Mouse (Mus musculus) heart, embryonic 12.5 days (tissue): ENCODE data around the gene Rln1. TPM values are rescaled to one million over a fixed set of nuclear protein-coding genes. Genes with fewer than 3 reads are reported as not detected.
A peak's percentile ranks its signal among the peaks of the same experiment; 100 is the strongest.

Source experiments
- ATAC-seq: fragments of 200-750 bp; cut with Nextera tagmentation; 2 replicates; pipeline ENCODE4 v1.8.0; 2017; ENCODE audit warnings: moderate TSS enrichment, moderate library complexity; ENCODE audit not compliant: insufficient number of reproducible peaks, low FRiP score
- H3K27ac ChIP-seq: fragments of 300-500 bp; sonication (generic); 2 replicates; pipeline ENCODE4 v1.5.1; 2016; ENCODE audit warnings: mild to moderate bottlenecking, moderate library complexity; ENCODE audit not compliant: poor library complexity, severe bottlenecking
- H3K27me3 ChIP-seq: fragments of 300-500 bp; sonication (generic); replicated peaks from 2 replicates; pipeline ENCODE4 v1.6.1; 2016; ENCODE audit warnings: mild to moderate bottlenecking, moderate library complexity
- H3K36me3 ChIP-seq: fragments of 300-500 bp; sonication (generic); 2 replicates; pipeline ENCODE4 v1.6.1; 2016; ENCODE audit warnings: mild to moderate bottlenecking, moderate library complexity
- H3K4me1 ChIP-seq: fragments of 300-500 bp; sonication (generic); replicated peaks from 2 replicates; pipeline ENCODE4 v1.6.1; 2016; ENCODE audit warnings: mild to moderate bottlenecking
- H3K4me2 ChIP-seq: fragments of 300-500 bp; sonication (generic); 2 replicates; pipeline ENCODE4 v1.6.1; 2016; ENCODE audit warnings: mild to moderate bottlenecking, moderate library complexity
- H3K4me3 ChIP-seq: fragments of 300-500 bp; sonication (generic); 2 replicates; pipeline ENCODE4 v1.5.1; 2016; ENCODE audit warnings: mild to moderate bottlenecking
- H3K9ac ChIP-seq: fragments of 300-500 bp; sonication (generic); 2 replicates; pipeline ENCODE4 v1.6.1; 2016; ENCODE audit warnings: mild to moderate bottlenecking, moderate library complexity
- H3K9me3 ChIP-seq: fragments of 300-500 bp; sonication (generic); replicated peaks from 2 replicates; pipeline ENCODE4 v1.6.1; 2016; ENCODE audit warnings: mild to moderate bottlenecking, moderate library complexity
- WGBS: fragments of 180-500 bp; shearing (Covaris S2); methylation state at CpG from one replicate; pipeline ENCODE4 v1.1.7; 2016; 5-methylcytosine and 5-hydroxymethylcytosine counted together
- polyA plus RNA-seq: library from polyadenylated mRNA; unstranded; fragments of >200 nt; fragmentation: Nextera tagmentation; extraction: Ambion mirVana; gene quantifications from 2 replicates; pipeline ENCODE4 v1.2.1, GENCODE M21; 2016

Gene Rln1
- polyA plus RNA-seq: 0.32 and 0.82 TPM in 2 replicates

GRCm38 (mm10) chr19:29334068-29334745 is at the start of gene Rln1:
Rln1 (minus strand) TSS chr19:29334670.
- Histone ChIP-seq H3K9ac (peak within 1 kb of the TSS; percentile 75), H3K27ac (no peak within 1 kb of the TSS), H3K36me3 (no peaks in the 10 kb centered on the region), H3K4me2 (peak within 1 kb of the TSS; percentile 90), H3K4me1 (peaks cover 7% of the 10 kb centered on the region; the same call in 1 of the 2 replicates), H3K9me3 (no peaks in the 10 kb centered on the region), H3K27me3 (no peaks in the 10 kb centered on the region), H3K4me3 (peak within 1 kb of the TSS; percentile 50)
- ATAC-seq: peak; percentile 25; the same call in 1 of the 2 replicates
- 2% methylated on average over 23 of the region's 23 CpGs for WGBS

GRCm38 (mm10) chr19:29383368-29383767 is 48.9 kb upstream of the Rln1 start:
- Histone ChIP-seq H3K36me3 (no peaks in the 10 kb centered on the region), H3K4me1 (no peaks in the 10 kb centered on the region), H3K27me3 (no peaks in the 10 kb centered on the region), H3K9me3 (no peaks in the 10 kb centered on the region), H3K4me3 (no peak overlapping the region), H3K9ac (no peak overlapping the region), H3K4me2 (no peak overlapping the region), H3K27ac (no peak overlapping the region)
- 89% methylated on average over 5 of the region's 5 CpGs for WGBS
- no peak for ATAC-seq

- Histone ChIP-seq H3K27me3 (no peaks in the 10 kb centered on the region), H3K9me3 (no peaks in the 10 kb centered on the region), H3K36me3 (no peaks in the 10 kb centered on the region), H3K4me2 (no peak overlapping the region), H3K4me1 (no peaks in the 10 kb centered on the region), H3K4me3 (no peak overlapping the region), H3K9ac (no peak overlapping the region), H3K27ac (no peak overlapping the region)
- WGBS: 85% methylated on average over 14 of the region's 14 CpGs
- no peak for ATAC-seq
Measured at GRCm38 (mm10) chr19:29379839-29380603, 45.6 kb upstream of the Rln1 start.

GRCm38 (mm10) chr19:29376382-29376781 is 41.9 kb upstream of the Rln1 start:
- H3K4me3 ChIP-seq: no peak overlapping the region
- no peaks in the 10 kb centered on the region for H3K36me3 ChIP-seq
- 73% methylated on average over 3 of the region's 3 CpGs for WGBS
- ATAC-seq: no peak
- no peak overlapping the region for H3K27ac ChIP-seq
- peaks cover 4% of the 10 kb centered on the region; the same call in 1 of the 2 replicates for H3K4me1 ChIP-seq
- H3K27me3 ChIP-seq: no peaks in the 10 kb centered on the region
- H3K9ac ChIP-seq: no peak overlapping the region
- no peak overlapping the region for H3K4me2 ChIP-seq
- no peaks in the 10 kb centered on the region for H3K9me3 ChIP-seq

GRCm38 (mm10) chr19:29374947-29375346 is 40.5 kb upstream of the Rln1 start:
- Histone ChIP-seq H3K9ac (no peak overlapping the region), H3K9me3 (no peaks in the 10 kb centered on the region), H3K27ac (no peak overlapping the region), H3K4me2 (no peak overlapping the region), H3K27me3 (no peaks in the 10 kb centered on the region), H3K36me3 (no peaks in the 10 kb centered on the region), H3K4me3 (no peak overlapping the region), H3K4me1 (peaks cover 4% of the 10 kb centered on the region; the same call in 1 of the 2 replicates)
- 84% methylated on average over 9 of the region's 9 CpGs for WGBS
- ATAC-seq: no peak

- 33% methylated on average over 11 of the region's 11 CpGs for WGBS
- Histone ChIP-seq H3K36me3 (no peaks in the 10 kb centered on the region), H3K9ac (0 out of 2 replicates have a peak overlapping the region, but pooled peaks have one; percentile 23), H3K4me2 (peak overlapping the region; percentile 58), H3K4me1 (peaks cover 4% of the 10 kb centered on the region; the same call in 1 of the 2 replicates), H3K27ac (no peak overlapping the region), H3K4me3 (peak overlapping the region; percentile 28), H3K9me3 (no peaks in the 10 kb centered on the region), H3K27me3 (no peaks in the 10 kb centered on the region)
- no peak for ATAC-seq
Measured at GRCm38 (mm10) chr19:29373438-29373837, 39.0 kb upstream of the Rln1 start.

- H3K36me3 ChIP-seq: no peaks in the 10 kb centered on the region
- H3K4me2 ChIP-seq: no peak overlapping the region
- H3K4me1 ChIP-seq: peaks cover 4% of the 10 kb centered on the region; the same call in 1 of the 2 replicates
- no peak for ATAC-seq
- H3K9ac ChIP-seq: no peak overlapping the region
- H3K4me3 ChIP-seq: no peak overlapping the region
- no peaks in the 10 kb centered on the region for H3K27me3 ChIP-seq
- no peak overlapping the region for H3K27ac ChIP-seq
- WGBS: 85% methylated on average over 3 of the region's 3 CpGs
- H3K9me3 ChIP-seq: no peaks in the 10 kb centered on the region
Measured at GRCm38 (mm10) chr19:29372621-29373020, 38.2 kb upstream of the Rln1 start.

- H3K9me3 ChIP-seq: no peaks in the 10 kb centered on the region
- no peak overlapping the region for H3K9ac ChIP-seq
- ATAC-seq: no peak
- 64% methylated on average over 4 of the region's 4 CpGs for WGBS
- no peak overlapping the region for H3K4me2 ChIP-seq
- H3K27me3 ChIP-seq: no peaks in the 10 kb centered on the region
- no peaks in the 10 kb centered on the region for H3K36me3 ChIP-seq
- H3K4me3 ChIP-seq: no peak overlapping the region
- H3K4me1 ChIP-seq: peaks cover 4% of the 10 kb centered on the region; the same call in 1 of the 2 replicates
- H3K27ac ChIP-seq: no peak overlapping the region
Measured at GRCm38 (mm10) chr19:29372138-29372537, 37.7 kb upstream of the Rln1 start.

GRCm38 (mm10) chr19:29371284-29372081 is 37.0 kb upstream of the Rln1 start:
- Histone ChIP-seq H3K4me2 (no peak overlapping the region), H3K4me3 (no peak overlapping the region), H3K4me1 (peaks cover 7% of the 10 kb centered on the region; the same call in 1 of the 2 replicates)

GRCm38 (mm10) chr19:29370545-29371283 is 36.2 kb upstream of the Rln1 start:
- no peak for ATAC-seq
- Histone ChIP-seq H3K4me1 (peaks cover 7% of the 10 kb centered on the region; the same call in 1 of the 2 replicates), H3K9ac (no peak overlapping the region), H3K36me3 (no peaks in the 10 kb centered on the region), H3K27ac (no peak overlapping the region), H3K27me3 (no peaks in the 10 kb centered on the region), H3K9me3 (no peaks in the 10 kb centered on the region), H3K4me2 (no peak overlapping the region), H3K4me3 (no peak overlapping the region)
- 87% methylated on average over 7 of the region's 7 CpGs for WGBS

More at GRCm38 (mm10) chr19:29371284-29372081, 37.0 kb upstream of the Rln1 start:
- H3K36me3 ChIP-seq: no peaks in the 10 kb centered on the region
- no peak overlapping the region for H3K9ac ChIP-seq
- H3K9me3 ChIP-seq: no peaks in the 10 kb centered on the region
- no peak for ATAC-seq
- WGBS: 75% methylated on average over 18 of the region's 18 CpGs
- no peak overlapping the region for H3K27ac ChIP-seq
- no peaks in the 10 kb centered on the region for H3K27me3 ChIP-seq
